Mouse (Mus musculus) G1E-ER4 (cell line): ENCODE measurements around the gene Faim2. TPM values are rescaled to one million over a fixed set of nuclear protein-coding genes. Genes with fewer than 3 reads are reported as not detected.

Source experiments
- GATA1 ChIP-seq: IDR thresholded peaks from one replicate; pipeline ENCODE4 v1.8.0; 2012; ENCODE audit warnings: low read length, inconsistent platforms
- polyA plus RNA-seq: library from polyadenylated mRNA; stranded (reverse); fragments of >175 nt; gene quantifications from 2 replicates; pipeline ENCODE4 v1.2.3, GENCODE M21; 2012

Gene Faim2
- polyA plus RNA-seq, 1 experiment, result not detected

DNA sequence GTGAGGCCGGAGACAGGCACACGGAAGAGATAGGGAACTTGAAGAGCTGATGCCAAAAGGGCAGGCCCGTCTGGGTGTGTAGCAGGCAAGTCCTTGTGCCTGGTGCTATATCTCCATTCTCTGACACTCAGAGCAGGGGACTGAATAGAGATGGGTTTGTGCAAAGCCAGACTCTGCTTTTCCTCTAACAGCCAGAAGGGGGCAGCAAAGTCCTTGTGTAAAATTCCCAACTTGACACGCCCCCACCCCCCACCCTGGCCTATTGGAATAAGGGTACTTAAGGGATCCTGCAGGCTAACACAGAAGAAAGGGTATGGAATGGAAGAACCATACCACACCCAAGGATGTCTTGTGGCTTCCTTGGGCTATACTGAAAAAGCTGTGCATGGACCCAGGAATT lies 30.9 kb downstream of the Faim2 start:
- no peak for TF ChIP-seq GATA1

DNA sequence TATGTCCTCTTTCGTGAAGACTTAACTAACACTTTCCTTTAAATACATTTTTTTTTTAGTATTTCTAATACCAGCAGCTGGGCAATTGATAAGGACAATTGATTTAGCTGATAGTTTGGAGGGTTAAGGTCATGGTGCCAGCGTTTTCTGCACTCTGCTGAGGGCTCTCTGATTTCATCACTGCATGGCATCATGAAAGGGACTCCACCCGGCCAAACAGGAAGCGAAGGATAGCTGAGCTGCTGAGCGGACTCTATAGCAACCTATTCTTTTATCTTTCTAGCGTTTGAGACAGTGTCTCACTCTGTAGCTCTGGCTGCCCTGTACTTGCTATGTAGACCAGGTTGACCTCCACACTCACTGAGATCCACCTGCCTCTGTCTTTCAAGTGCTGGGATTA lies 43.2 kb downstream of the Faim2 start:
- no peak for TF ChIP-seq GATA1

DNA sequence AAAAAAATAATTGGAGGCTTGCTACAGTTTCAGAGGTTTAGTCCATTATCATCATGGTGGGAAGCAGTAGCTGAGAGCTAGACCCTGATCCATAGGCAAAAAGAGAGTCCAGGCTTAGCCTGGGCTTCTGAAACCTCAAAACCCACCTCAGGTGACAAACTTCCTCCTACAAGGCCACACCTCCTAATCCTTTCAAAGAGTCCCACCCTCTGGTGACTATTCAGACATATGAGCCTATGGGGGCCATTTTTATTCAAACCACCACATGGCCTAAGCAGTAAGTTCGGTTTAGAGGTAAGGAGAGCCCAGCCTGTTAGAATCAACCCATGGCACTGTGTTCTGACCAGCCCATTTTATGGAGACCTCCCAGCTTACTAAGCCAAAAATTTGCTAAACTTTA lies 52.2 kb downstream of the Faim2 start:
- TF ChIP-seq GATA1, result no peak

DNA sequence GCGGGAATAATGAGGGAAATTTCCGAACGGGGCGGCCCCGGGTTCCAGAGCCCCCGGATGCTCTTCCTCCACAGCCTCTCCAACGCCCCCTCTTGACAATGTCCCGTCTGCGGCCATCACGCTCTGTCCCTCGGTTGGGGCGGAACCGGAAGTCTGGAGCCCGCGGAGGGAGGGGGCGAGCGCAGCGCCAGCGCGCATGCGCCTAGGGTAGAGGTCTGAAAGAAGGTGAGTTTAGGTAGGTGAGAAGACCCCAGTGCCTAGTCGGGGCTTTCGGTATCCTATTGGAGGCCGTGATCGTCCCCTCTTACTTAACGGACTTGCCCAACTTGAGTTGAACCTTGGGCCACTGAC lies 53.4 kb downstream of the Faim2 start, which contains the start of gene Bcdin3d:
Gene Bcdin3d (minus strand): TSS at position 155 of the 351 bp plus-strand sequence.
- TF ChIP-seq GATA1, result no peak

DNA sequence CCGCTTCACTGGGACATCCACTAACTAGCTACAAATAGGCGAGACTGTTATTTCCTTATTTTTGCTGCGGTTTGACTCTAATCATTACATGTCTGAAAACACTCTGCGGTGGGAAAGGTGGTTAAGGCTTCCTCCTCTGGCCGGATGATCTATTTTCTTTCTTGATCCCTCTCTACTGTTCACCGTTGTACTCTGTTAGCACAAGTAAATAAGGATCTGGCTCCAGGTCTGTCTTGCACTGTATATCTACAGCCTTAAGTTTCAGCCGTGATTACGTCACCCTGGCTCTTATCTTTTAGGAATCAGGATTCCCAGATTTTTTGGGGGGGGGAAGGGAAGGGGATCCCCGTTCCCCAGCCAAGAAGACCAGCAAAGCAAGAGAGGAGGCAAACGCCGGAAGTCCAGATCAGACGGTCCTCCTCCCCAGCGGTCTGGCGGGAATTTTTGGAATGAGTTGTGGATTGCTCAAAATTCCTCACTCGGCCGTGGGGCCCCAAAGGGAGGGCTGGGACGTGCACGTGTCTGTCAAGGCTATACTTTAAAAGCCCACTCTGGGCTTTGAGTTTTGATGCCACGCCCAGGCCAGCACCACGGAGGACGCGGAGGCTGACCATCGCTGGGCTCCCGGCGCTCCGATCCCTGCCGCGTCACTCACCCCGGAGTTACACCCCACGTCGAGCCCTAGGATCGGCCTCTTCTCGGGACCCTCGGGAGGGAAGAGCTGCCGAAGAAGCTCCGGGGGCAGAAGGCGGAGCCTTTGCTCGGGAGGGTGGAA lies 54.0 kb downstream of the Faim2 start:
- no peak for TF ChIP-seq GATA1

DNA sequence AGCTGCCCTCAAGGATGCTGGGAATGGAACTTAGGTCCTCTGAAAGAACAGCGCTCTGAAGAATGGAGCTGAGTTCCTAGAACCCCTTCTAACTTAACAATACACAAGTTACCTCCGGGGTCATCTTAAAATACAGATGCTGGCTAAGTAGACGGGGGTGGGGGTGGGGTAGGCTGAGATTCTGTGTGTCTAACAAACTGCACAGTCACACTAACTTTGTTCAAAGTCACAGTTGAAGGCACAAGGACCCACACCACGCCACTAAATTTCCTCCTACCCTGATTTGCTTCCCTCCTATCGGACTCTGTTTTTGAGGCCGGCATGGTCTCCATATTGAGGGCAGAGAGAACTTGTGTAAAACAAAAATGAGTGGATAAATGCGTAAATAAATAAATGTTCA lies 55.0 kb downstream of the Faim2 start:
- no peak for TF ChIP-seq GATA1

DNA sequence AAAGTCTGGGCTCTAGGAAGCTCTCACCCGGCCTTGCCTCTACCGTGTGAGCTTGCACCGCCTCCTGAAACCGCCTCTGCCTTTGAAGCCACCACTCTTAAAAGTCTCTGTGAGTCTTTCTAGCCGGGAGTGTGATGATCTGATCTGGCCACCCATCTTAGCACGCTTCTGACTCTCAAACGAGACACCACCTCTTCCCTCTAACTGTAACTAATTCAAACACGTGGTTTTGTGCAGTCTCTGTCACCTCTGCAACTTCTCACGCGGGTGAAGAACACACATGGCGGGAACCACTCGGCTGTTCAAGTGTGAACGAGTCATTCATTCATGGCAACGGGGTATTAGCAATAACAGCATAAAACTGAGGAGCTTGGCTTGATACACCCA lies 56.3 kb downstream of the Faim2 start:
- no peak for TF ChIP-seq GATA1

DNA sequence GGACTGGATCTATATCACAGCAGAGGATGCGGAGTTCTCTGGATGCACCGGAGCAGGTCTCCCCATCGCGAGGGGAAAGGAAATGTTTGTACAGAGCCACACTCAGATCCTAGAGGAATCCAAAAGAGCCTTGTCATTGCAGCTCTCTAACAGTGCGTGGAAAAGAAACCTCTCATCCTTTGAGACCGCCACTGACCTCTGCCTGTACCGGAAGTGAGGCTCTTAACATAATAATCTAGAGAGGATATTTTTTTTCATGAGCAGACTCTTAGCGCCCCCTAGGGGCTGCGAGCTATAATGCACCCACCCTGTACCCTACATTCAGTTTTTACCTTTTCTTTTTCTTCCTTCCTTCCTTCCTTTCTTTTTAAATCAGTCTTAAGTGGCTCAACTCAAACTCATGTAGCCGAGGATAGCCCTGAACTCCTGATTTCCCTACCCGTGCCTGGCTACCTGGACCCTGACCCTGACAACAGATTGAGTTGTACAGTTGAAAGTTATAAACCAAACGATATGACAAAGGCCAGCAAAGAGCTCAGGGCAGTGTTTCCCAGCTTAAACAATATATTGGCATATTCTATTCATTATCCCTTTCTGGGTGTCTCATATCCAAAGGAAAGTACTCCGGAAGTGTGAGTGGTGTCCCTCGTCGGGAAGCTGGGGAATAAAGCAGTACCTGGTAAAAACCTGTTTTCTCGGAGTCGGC lies 56.8 kb downstream of the Faim2 start:
- no peak for TF ChIP-seq GATA1

DNA sequence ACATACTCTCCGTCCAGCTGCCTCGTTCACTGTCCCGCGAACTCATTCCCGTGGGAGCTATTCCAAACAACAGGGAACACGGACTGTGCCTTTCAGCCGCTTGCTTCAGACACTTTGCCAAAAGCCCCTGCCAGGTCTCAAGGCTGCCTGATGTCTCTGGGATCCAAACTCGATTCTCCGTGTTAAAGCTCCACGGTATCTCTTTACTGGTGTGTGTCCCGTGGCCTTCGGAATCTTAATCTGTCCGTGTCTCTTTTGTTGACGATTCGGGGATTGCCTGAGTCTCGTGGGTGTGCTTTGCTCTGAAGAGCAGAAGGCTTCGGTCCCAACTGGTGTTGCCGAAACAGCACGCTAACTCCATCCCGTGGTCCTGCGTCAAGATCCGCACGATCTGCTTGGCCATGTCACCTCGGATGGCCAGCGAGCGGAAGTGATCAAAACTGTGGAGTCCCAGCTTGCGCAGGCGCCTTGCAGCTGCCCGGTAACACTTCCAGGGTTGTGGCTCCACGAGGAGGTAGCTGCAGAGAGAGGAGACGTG lies 57.7 kb downstream of the Faim2 start:
- no peak for TF ChIP-seq GATA1

DNA sequence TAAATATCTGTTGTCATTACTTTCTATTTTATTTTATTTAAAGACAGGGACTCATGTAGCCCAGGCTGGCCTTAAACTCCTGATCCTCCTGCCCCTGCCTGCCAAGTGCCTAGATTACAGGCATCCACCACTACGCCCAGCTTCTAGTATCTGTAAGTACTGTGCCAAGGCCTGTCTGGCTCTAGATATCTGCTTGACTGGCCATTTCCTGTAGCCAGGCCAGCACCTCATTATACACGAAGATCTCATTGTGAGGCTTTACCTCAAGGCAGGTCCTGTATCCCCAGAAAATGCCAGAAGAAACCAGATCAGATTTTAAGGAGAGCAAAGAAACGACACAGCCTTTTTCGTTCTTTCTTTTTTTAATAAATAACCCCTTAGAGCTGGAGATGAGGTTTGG lies 58.2 kb downstream of the Faim2 start:
- TF ChIP-seq GATA1, result no peak

DNA sequence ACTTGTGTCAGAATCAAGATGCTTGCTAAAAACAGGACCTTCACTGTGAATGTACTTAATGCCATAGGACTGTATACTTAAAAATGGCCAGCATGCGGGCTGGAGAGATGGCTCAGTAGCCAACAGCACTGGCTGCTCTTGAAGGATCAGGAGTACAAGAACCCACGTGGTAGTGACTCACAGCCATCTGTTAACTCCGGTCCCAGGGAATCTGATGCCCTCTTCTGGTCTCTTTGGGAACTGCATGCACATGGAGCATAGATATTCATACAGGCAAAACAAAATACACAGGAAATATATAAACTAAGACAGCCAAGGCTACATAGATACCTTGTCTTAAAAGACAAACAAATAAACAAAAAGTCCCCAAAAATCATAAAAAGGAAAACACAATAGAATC lies 58.9 kb downstream of the Faim2 start:
- TF ChIP-seq GATA1, result no peak

DNA sequence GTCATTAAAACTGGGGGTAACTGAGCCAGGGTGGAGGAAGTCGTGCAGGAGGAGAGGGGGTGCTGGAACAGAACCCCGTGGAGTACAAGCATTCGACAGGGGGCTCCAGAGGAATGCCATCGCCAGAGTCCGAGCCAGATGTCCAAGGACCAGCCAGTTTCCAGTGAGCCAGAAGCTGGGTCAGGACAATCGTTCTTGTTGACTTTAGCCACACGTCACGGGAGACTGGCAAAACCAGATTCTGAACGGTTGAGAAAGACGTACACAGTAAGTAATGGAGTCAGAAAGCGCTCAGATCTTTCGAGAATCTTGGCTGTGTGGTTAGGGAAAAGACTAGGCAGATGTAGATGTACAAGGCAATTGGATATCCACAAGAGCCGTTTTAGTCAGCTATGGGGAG lies 64.8 kb downstream of the Faim2 start:
- TF ChIP-seq GATA1, result no peak

DNA sequence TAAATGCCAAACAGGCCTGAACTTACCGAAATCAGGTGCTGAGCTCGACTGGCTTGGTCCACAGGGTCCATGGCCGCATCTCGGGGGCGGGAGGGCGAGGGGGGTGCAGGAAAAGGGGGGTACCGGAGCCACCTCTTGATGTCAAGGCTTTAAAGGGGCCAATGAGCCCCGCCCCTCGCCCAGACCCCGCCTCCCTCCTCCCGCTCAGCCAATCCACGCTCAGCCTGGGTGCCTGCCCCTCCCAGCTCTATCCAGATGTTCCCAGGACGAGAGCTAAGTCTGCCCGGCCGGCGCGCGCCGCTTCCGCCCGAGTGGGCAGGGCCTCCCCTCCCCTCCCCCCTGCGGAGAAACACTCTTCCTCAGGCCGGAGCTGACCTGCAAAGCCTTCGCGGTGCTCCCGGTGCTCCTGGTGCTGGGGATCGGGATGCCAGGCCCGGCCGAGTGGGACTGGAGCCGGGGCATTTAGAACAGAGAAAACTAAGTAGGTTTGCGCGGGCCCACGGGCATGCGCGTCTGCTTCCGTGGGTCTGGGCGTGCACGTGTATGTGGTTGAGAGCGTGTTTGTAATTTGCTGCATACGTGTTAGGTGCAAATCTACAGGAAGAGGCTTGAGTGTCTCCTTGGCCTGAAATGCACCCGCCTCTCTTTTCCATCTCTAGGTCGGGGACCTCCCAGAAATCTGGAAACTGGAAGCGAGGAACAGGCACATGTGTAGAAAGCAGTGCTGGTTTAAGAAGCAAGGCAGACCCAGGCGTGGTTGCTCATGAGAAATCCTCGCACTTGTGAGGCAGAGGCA lies 70.2 kb downstream of the Faim2 start, which contains the start of gene Nckap5l:
Gene Nckap5l (minus strand): TSS at position 143 of the 796 bp plus-strand sequence.
- no peak for TF ChIP-seq GATA1

DNA sequence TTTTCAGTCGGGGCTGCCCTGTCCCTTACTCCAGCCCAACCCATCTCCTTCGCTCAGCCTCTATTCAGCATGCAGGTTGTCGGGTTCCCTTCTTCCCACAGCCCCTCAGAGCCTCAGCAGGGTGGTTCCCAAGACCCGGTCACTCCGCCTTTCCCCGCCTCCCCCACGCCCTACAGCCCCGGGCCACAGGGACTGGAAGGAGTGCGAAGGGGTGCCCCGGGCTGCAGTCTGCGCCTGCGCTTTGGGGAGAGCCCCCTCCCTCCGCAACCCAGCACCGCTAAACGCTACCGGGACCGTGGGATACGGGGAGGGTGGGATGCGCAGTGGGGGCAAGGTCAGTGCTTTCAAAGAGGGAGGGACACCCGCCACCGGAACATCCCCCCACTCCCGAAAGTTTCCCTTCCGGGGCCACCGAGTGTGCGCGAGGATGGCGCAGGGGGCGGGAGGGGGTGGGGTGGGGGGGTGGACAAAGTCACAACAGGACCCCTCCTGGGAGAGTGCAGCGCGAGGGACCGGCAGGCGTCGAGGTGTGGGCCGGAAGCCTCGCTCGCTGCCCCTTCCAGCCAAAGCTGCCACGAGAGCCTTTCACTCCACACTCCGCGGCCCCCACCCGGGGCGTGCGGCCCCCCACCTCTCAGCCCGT lies 70.9 kb downstream of the Faim2 start:
- TF ChIP-seq GATA1, result no peak

DNA sequence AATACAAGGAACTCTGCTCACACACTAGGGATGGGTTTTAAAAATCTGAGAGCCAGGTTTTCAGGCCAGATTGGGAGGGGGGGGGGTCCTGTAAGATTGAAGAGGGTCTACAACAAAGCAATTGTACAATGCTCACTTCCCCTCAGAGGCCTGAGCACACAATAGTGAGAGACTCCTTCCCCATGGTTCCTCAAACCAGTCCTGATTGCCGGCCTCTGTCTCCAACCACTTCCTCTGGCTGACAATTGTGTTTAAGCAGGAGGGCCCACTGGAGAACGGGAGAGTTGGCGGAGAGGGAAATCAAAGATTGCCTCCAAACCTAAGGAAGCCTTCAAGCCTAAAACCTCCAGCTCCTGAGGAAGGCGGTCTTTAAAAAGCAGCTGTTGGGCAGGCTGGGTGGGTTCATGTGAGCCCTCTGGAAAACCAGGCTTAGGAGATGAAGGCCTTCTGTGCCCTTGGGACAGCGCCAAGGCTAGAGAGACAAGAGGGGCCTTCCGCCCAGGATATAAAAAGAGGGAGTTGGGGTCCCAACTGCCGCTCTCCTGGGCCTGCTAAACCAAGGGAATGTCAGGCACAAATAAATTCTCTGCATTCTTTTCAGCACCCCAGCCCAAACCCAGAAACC lies 71.5 kb downstream of the Faim2 start:
- TF ChIP-seq GATA1, result no peak
